Mouse (Mus musculus) heart, embryonic 16.5 days (tissue): ENCODE measurements around the gene Scd3. TPM values are rescaled to one million over a fixed set of nuclear protein-coding genes. Genes with fewer than 3 reads are reported as not detected.
A peak's percentile ranks its signal among the peaks of the same experiment; 100 is the strongest.

Experiments
- ATAC-seq: fragments of 200-750 bp; cut with Nextera tagmentation; replicated peaks from 2 replicates; pipeline ENCODE4 v1.8.0; 2017; ENCODE audit warnings: moderate number of reproducible peaks; ENCODE audit not compliant: insufficient read depth, low FRiP score; ENCODE audit errors: extremely low read depth
- H3K27ac ChIP-seq: fragments of 300-500 bp; sonication (generic); 2 replicates; pipeline ENCODE4 v1.5.1; 2014; ENCODE audit warnings: mild to moderate bottlenecking, low read length, control low read depth, moderate library complexity
- H3K27me3 ChIP-seq: fragments of 300-500 bp; sonication (generic); 2 replicates; pipeline ENCODE4 v1.6.1; 2014; ENCODE audit warnings: low read length, mixed read lengths; ENCODE audit not compliant: control insufficient read depth, insufficient read depth
- H3K36me3 ChIP-seq: fragments of 300-500 bp; sonication (generic); 2 replicates; pipeline ENCODE4 v1.6.1; 2014; ENCODE audit not compliant: control insufficient read depth, insufficient read depth
- H3K4me1 ChIP-seq: fragments of 300-500 bp; sonication (generic); 2 replicates; pipeline ENCODE4 v1.6.1; 2014; ENCODE audit warnings: low read length, mixed read lengths; ENCODE audit not compliant: control insufficient read depth, insufficient read depth
- H3K4me2 ChIP-seq: fragments of 300-500 bp; sonication (generic); 2 replicates; pipeline ENCODE4 v1.6.1; 2014; ENCODE audit warnings: low read depth, mild to moderate bottlenecking, control low read depth, low read length
- H3K4me3 ChIP-seq: fragments of 300-500 bp; sonication (generic); 2 replicates; pipeline ENCODE4 v1.5.1; 2014; ENCODE audit warnings: mild to moderate bottlenecking, control low read depth, low read length
- H3K9ac ChIP-seq: fragments of 300-500 bp; sonication (generic); 2 replicates; pipeline ENCODE4 v1.6.1; 2014; ENCODE audit warnings: low read length, control low read depth
- H3K9me3 ChIP-seq: fragments of 300-500 bp; sonication (generic); replicated peaks from 2 replicates; pipeline ENCODE4 v1.6.1; 2016; ENCODE audit warnings: low read length; ENCODE audit not compliant: control insufficient read depth
- WGBS: fragments of 180-500 bp; shearing (Covaris S2); extraction: QIAGEN DNeasy Blood & Tissue Kit; methylation state at CpG from one replicate; pipeline ENCODE4 v1.1.7; 2014; 5-methylcytosine and 5-hydroxymethylcytosine counted together
- polyA plus RNA-seq: library from polyadenylated mRNA; unstranded; fragments of >200 nt; fragmentation: Nextera tagmentation; extraction: Ambion mirVana; gene quantifications from 2 replicates; pipeline ENCODE4 v1.2.1, GENCODE M21; 2015

Scd3 gene
- polyA plus RNA-seq, 1 experiment from 2014 or later: 0.16 TPM

DNA sequence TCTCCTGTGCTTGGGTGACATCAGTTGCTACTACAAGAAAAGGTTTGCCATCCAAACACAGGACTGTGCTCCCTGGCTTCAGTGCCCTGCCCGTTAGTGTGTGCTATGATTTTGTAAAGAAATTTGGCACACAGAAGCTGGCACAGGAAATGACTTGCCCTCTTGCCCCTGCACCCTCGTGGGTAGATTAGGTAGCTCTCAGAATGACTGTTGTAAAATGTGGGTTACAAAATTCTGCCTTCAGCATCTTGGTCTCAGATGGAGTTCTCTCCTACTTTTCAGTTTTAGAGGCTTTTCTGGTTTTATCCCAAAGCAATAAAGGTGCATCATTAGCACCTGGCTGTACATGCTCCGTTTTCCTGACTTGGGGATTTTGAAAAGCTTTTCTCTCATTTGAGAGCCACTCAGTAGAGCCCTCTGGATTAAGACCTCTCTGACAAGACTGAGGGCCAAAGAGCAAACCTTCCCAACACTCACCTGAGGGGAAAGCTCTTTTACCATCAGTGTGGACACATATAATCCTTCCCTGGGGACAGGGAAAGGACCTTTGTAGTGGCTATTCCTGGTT lies 15.0 kb downstream of the Scd3 start:
- no peaks in the 10 kb centered on the region for H3K9me3 ChIP-seq
- WGBS: 61% methylated on average over 3 of the region's 3 CpGs
- no peaks in the 10 kb centered on the region for H3K27me3 ChIP-seq
- ATAC-seq: no peak
- no peak overlapping the region for H3K4me3 ChIP-seq
- no peak overlapping the region for H3K27ac ChIP-seq
- no peaks in the 10 kb centered on the region for H3K4me1 ChIP-seq
- no peak overlapping the region for H3K4me2 ChIP-seq
- no peak overlapping the region for H3K9ac ChIP-seq
- H3K36me3 ChIP-seq: no peaks in the 10 kb centered on the region

DNA sequence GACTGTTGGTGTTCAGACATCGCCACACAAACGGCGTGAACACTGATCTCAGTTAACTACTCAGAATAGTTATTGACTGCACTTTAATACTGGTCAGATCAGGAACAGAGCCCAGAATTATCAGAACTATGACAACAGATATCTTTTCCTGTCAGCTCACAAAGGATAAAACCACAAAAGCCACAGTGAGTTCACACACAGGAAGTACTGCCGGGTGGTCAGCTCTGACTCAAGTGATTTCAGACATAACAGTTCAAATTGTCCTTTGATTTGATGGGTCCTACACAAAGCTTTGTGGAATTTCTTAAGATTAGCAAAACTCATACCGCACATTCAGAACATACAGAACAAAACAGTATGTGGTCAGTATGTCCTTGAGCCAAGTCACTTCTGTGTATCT lies 22.7 kb downstream of the Scd3 start:
- H3K4me1 ChIP-seq: no peaks in the 10 kb centered on the region
- no peak overlapping the region for H3K27ac ChIP-seq
- 64% methylated on average over 5 of the region's 5 CpGs for whole genome bisulfite sequencing
- no peaks in the 10 kb centered on the region for H3K9me3 ChIP-seq
- H3K36me3 ChIP-seq: no peaks in the 10 kb centered on the region
- ATAC-seq: no peak
- no peak overlapping the region for H3K4me2 ChIP-seq
- H3K9ac ChIP-seq: no peak overlapping the region
- no peaks in the 10 kb centered on the region for H3K27me3 ChIP-seq
- no peak overlapping the region for H3K4me3 ChIP-seq

DNA sequence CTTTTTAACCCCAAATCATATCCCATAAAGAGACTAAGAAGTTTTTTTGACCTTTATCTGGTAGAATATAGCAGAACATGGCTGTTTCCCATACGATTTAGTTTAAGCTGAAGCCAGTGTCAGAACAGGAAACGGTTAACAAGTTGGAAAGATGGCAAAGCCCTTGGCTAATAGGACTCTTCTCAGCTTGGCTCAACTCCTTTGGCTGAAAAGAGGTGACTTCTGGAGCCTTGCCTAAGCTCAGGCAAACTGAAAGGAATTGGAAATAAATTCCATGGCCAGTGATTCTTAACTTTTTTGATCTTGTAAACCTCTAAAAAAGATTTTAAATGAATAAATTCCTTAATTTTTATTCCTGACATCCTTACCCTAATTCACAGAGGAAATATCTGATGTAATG lies 26.7 kb downstream of the Scd3 start:
- Histone ChIP-seq H3K4me2 (no peak overlapping the region), H3K9ac (no peak overlapping the region)
- WGBS: 65% methylated on average over 2 of the region's 2 CpGs

DNA sequence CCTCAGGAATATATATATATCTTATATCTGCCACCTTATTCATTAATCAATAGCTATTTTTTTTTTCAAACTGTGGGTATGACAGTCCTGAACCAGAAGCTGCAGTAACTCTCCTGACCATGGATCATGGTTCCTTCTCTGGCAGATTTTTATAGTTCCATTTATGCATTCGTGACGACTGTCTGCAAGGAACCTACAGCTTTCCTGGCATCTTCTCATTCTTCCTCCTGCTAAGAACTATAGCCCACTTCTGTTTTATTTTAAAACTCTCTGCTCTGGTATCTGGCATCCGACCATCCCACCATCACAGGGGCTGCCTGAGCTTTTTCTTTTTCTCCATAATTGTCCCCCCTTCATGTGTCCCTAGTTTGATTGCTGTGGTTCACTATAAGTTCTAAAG lies 27.1 kb downstream of the Scd3 start:
- no peak for ATAC-seq
- 67% methylated on average over 3 of the region's 3 CpGs for WGBS

More for the DNA sequence above, 26.7 kb downstream of the Scd3 start:
- Histone ChIP-seq H3K4me3 (no peak overlapping the region), H3K4me1 (no peaks in the 10 kb centered on the region), H3K9me3 (no peaks in the 10 kb centered on the region), H3K27me3 (no peaks in the 10 kb centered on the region), H3K36me3 (no peaks in the 10 kb centered on the region), H3K27ac (no peak overlapping the region)
- ATAC-seq: no peak

DNA sequence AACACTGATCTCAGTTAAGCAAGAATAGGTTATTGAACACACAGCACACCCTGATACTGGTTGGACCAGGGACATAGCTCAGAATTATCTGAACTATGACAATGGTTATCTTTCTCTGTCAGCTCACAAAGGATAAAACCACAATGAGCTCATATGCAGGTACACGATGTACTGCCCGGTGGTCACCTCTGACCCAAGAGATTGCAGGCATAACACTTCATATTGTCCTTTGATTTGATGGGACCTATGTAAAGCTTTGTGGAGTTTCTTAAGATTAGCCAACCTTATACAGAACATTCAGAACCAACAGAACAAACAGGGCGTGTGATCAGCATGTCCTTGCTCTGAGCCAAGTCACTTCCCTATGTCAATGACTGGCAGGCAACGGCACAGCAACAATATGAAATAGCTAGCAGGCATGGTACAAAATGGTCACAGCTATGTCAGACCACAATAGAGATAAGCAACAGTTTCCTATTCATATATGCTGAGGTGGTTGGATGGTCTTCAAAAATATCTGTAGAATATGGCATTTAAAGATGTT lies 28.6 kb downstream of the Scd3 start:
- 77% methylated on average over 4 of the region's 4 CpGs for WGBS
- Histone ChIP-seq H3K27me3 (no peaks in the 10 kb centered on the region), H3K4me1 (no peaks in the 10 kb centered on the region), H3K9ac (no peak overlapping the region), H3K4me3 (no peak overlapping the region), H3K27ac (no peak overlapping the region), H3K9me3 (no peaks in the 10 kb centered on the region), H3K4me2 (no peak overlapping the region), H3K36me3 (no peaks in the 10 kb centered on the region)
- no peak for ATAC-seq

More for the DNA sequence above, 27.1 kb downstream of the Scd3 start:
- no peak overlapping the region for H3K9ac ChIP-seq
- H3K4me3 ChIP-seq: no peak overlapping the region
- no peaks in the 10 kb centered on the region for H3K27me3 ChIP-seq
- H3K9me3 ChIP-seq: no peaks in the 10 kb centered on the region
- H3K4me1 ChIP-seq: no peaks in the 10 kb centered on the region
- no peaks in the 10 kb centered on the region for H3K36me3 ChIP-seq
- H3K27ac ChIP-seq: no peak overlapping the region
- no peak overlapping the region for H3K4me2 ChIP-seq

DNA sequence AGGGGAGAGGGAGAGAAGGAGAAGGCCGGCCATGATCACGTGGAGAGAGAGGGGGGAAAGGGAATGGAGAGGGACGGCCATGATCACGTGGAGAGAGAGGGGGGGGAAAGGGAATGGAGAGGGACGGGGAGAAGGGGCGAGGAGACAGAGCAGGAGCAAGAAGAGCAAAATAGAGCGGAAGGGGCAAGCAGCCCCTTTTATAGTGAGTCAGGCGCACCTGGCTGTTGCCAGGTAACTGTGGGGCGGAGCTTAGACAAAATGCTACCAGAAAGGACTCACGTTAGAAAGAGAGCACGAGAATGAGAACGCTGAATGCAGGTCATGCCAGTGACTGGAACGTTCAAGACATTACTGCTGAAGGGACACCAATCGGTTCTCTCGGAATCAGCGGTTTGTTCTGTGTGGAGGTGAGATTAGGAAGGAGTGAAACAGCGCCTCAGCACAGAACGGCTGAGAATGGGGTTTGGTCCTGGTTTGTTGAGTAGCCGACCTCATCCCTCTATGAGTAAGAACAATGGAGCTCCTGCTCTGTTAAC lies 34.5 kb downstream of the Scd3 start:
- no peak overlapping the region for H3K9ac ChIP-seq
- WGBS: 14% methylated on average over 19 of the region's 19 CpGs
- no peak for ATAC-seq

DNA sequence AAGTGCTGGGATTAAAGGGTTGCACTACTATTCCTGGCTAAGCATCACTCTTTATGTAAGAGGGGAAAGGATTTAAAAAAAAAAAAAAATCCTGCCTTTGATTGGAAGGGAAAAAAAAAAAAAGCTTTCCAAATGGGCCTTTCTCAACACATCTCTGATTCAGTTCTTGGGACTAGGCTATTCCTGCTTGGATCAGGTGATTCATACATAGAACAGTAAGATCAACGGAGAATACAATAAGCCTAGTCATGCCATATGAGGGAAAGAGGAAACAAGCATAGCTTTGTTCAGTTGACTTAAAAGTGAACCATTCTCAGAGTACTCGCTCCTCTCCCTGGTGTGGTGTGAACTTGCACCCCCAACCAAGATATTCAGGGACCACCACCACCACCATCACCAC lies 35.8 kb downstream of the Scd3 start:
- Histone ChIP-seq H3K27ac (no peak overlapping the region), H3K9me3 (no peaks in the 10 kb centered on the region), H3K9ac (no peak overlapping the region), H3K4me1 (peaks cover 3% of the 10 kb centered on the region; the same call in 1 of the 2 replicates), H3K4me2 (no peak overlapping the region), H3K27me3 (no peaks in the 10 kb centered on the region), H3K36me3 (no peaks in the 10 kb centered on the region), H3K4me3 (no peak overlapping the region)
- no peak for ATAC-seq
- 73% methylated on average over 2 of the region's 2 CpGs for WGBS

More for the DNA sequence above, 34.5 kb downstream of the Scd3 start:
- Histone ChIP-seq H3K4me1 (peaks cover 3% of the 10 kb centered on the region; the same call in 1 of the 2 replicates), H3K27me3 (no peaks in the 10 kb centered on the region), H3K9me3 (no peaks in the 10 kb centered on the region), H3K4me2 (peak overlapping the region; percentile 60), H3K36me3 (no peaks in the 10 kb centered on the region), H3K4me3 (peak overlapping the region; percentile 24), H3K27ac (no peak overlapping the region)

DNA sequence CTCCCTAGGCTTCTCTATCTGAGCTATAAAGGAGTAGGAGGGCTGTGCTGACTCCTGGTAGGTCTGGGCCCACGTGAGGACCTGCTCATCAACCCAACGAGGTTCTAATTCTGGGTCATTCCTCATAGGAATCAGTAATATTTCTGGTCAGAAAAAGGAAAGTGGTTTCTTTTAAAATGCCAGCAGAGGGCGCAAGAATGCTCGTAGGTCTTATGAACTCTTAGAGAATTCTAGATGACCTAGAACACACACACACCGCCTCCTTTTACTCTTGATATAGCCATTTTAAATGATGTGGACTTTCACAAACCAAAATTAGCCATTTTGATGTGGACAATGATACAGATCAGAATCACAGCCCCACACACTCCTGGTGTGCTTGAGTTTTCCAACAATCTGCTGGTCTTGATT lies 42.7 kb downstream of the Scd3 start:
- no peak for ATAC-seq
- no peak overlapping the region for H3K27ac ChIP-seq

DNA sequence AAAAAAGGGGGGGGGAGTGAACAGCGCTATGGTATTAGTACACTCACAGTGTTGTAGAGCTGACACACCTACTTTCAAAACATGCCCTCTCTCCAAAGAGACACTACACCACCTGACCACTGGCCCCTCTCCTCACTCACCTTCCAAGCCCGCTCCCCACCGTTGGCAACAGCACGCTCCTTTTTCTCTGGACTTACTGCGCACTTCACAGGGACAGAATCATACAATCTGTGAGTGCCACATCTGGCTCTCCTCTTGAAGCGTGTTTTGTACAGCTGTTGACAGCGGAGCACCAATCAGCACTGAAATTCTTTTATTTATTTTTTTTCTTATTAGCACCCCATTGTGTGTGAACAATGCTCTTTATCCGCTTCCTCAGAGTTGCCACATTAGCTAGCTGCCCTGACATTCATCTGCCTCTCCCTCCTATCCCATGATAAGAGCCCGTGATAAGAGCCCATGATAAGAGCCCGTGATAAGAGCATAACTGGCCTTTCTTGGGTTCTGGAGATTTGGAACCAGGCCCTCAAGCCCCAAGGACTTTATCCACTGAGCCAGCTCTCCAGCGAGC lies 43.4 kb downstream of the Scd3 start:
- Histone ChIP-seq H3K9ac (0 out of 2 replicates have a peak overlapping the region, but pooled peaks have one; percentile 3), H3K36me3 (no peaks in the 10 kb centered on the region), H3K4me3 (peak overlapping the region; percentile 5; the same call in 1 of the 2 replicates), H3K4me2 (peak overlapping the region; percentile 45), H3K27me3 (no peaks in the 10 kb centered on the region), H3K27ac (no peak overlapping the region), H3K4me1 (peaks cover 22% of the 10 kb centered on the region), H3K9me3 (no peaks in the 10 kb centered on the region)
- 32% methylated on average over 11 of the region's 11 CpGs for WGBS
- ATAC-seq: no peak

More for the DNA sequence above, 42.7 kb downstream of the Scd3 start:
- Histone ChIP-seq H3K4me1 (peaks cover 22% of the 10 kb centered on the region), H3K9me3 (no peaks in the 10 kb centered on the region), H3K4me3 (peak overlapping the region; percentile 5; the same call in 1 of the 2 replicates), H3K36me3 (no peaks in the 10 kb centered on the region), H3K27me3 (no peaks in the 10 kb centered on the region), H3K9ac (no peak overlapping the region), H3K4me2 (peak overlapping the region; percentile 45)
- WGBS: 3% methylated on average over 5 of the region's 5 CpGs
